Mouse (Mus musculus) liver, embryonic 14.5 days (tissue): ENCODE data around the gene Nkd1.

ENCODE experiments used
- CTCF ChIP-seq: IDR thresholded peaks from 2 replicates; pipeline ENCODE4 v1.5.1; 2016; ENCODE audit warnings: antibody characterized with exemption, low read depth, control low read depth
- EP300 ChIP-seq: IDR thresholded peaks from 2 replicates; pipeline ENCODE4 v1.6.1; 2016; ENCODE audit warnings: antibody characterized with exemption, low read depth

GRCm38 (mm10) chr8:88574975-88575374, 53.8 kb downstream of the Nkd1 start:
- TF ChIP-seq CTCF (no peak), EP300 (no peak)
